Mouse (Mus musculus) liver, postnatal 0 days (tissue): ENCODE data around the gene Cd72. TPM values are rescaled to one million over a fixed set of nuclear protein-coding genes. Genes with fewer than 3 reads are reported as not detected.
A peak's percentile ranks its signal among the peaks of the same experiment; 100 is the strongest.

Source experiments
- ATAC-seq: fragments of 200-750 bp; cut with Nextera tagmentation; 2 replicates; pipeline ENCODE4 v1.8.0; 2017; ENCODE audit warnings: mild to moderate bottlenecking, moderate library complexity
- DNase-seq: peaks from one replicate; pipeline ENCODE4 v3.0.0-alpha.2; 2016
- H3K27ac ChIP-seq: fragments of 300-500 bp; sonication (generic); 2 replicates; pipeline ENCODE4 v1.5.1; 2014; ENCODE audit warnings: antibody characterized with exemption, moderate library complexity, mild to moderate bottlenecking, low read depth
- H3K27me3 ChIP-seq: fragments of 300-500 bp; sonication (generic); 2 replicates; pipeline ENCODE4 v1.6.1; 2014; ENCODE audit warnings: low read length, control low read depth, mixed read lengths; ENCODE audit not compliant: insufficient read depth
- H3K36me3 ChIP-seq: fragments of 300-500 bp; sonication (generic); replicated peaks from 2 replicates; pipeline ENCODE4 v1.6.1; 2014; ENCODE audit warnings: mild to moderate bottlenecking, control low read depth, low read length, moderate library complexity, mixed read lengths; ENCODE audit not compliant: insufficient read depth
- H3K4me1 ChIP-seq: fragments of 300-500 bp; sonication (generic); 2 replicates; pipeline ENCODE4 v1.6.1; 2014; ENCODE audit warnings: antibody characterized with exemption, mild to moderate bottlenecking, control low read depth; ENCODE audit not compliant: insufficient read depth
- H3K4me2 ChIP-seq: fragments of 300-500 bp; sonication (generic); 2 replicates; pipeline ENCODE4 v1.6.1; 2014; ENCODE audit warnings: low read depth, mild to moderate bottlenecking, low read length, moderate library complexity, mixed read lengths
- H3K4me3 ChIP-seq: fragments of 300-500 bp; sonication (generic); 2 replicates; pipeline ENCODE4 v1.5.1; 2014; ENCODE audit warnings: low read depth, low read length
- H3K9ac ChIP-seq: fragments of 300-500 bp; sonication (generic); replicated peaks from 2 replicates; pipeline ENCODE4 v1.6.1; 2014; ENCODE audit warnings: mild to moderate bottlenecking, moderate library complexity
- H3K9me3 ChIP-seq: fragments of 300-500 bp; sonication (generic); 2 replicates; pipeline ENCODE4 v1.6.1; 2016; ENCODE audit warnings: mild to moderate bottlenecking, control low read depth, low read length, mixed read lengths
- CTCF ChIP-seq: sonication (generic); IDR thresholded peaks from 2 replicates; pipeline ENCODE4 v1.5.1; 2016; ENCODE audit warnings: antibody characterized with exemption, low read depth
- EP300 ChIP-seq: IDR thresholded peaks from 2 replicates; pipeline ENCODE4 v1.6.1; 2016; ENCODE audit warnings: antibody characterized with exemption, low read depth, mild to moderate bottlenecking
- WGBS: fragments of 180-500 bp; shearing (Covaris S2); extraction: QIAGEN DNeasy Blood & Tissue Kit; methylation state at CpG from one replicate; pipeline ENCODE4 v1.1.7; 2014; ENCODE audit not compliant: insufficient replicate concordance; 5-methylcytosine and 5-hydroxymethylcytosine counted together
- polyA plus RNA-seq: library from polyadenylated mRNA; unstranded; fragments of >200 nt; fragmentation: Nextera tagmentation; extraction: Ambion mirVana; gene quantifications from 2 replicates; pipeline ENCODE4 v1.2.1, GENCODE M21; 2015

The Cd72 gene
- polyA plus RNA-seq, 1 experiment from 2014 or later: 10.4 TPM

GRCm38 (mm10) chr4:43416071-43416490, 38.3 kb downstream of the Cd72 start:
- TF ChIP-seq CTCF: no peak
- TF ChIP-seq EP300: no peak
- H3K27me3 ChIP-seq: no peaks in the 10 kb centered on the region
- peaks cover 3% of the 10 kb centered on the region for H3K36me3 ChIP-seq
- no peak for DNase-seq
- H3K4me1 ChIP-seq: peaks cover 3% of the 10 kb centered on the region; the same call in 1 of the 2 replicates
- H3K9me3 ChIP-seq: no peaks in the 10 kb centered on the region
- no peak overlapping the region for H3K27ac ChIP-seq
- H3K4me2 ChIP-seq: no peak overlapping the region
- no peak overlapping the region for H3K4me3 ChIP-seq
- ATAC-seq: no peak
- H3K9ac ChIP-seq: no peak overlapping the region
- 93% methylated on average over 20 of the region's 22 CpGs for WGBS

- no peak for TF ChIP-seq EP300
- no peak for TF ChIP-seq CTCF
- H3K4me1 ChIP-seq: peaks cover 3% of the 10 kb centered on the region; the same call in 1 of the 2 replicates
Measured at GRCm38 (mm10) chr4:43415221-43416070, 39.0 kb downstream of the Cd72 start.

GRCm38 (mm10) chr4:43414761-43415160, 39.7 kb downstream of the Cd72 start:
- 80% methylated on average over 14 of the region's 14 CpGs for WGBS

More at GRCm38 (mm10) chr4:43415221-43416070, 39.0 kb downstream of the Cd72 start:
- 86% methylated on average over 29 of the region's 29 CpGs for WGBS
- no peak for DNase-seq
- Histone ChIP-seq H3K36me3 (peaks cover 3% of the 10 kb centered on the region), H3K4me3 (no peak overlapping the region), H3K9me3 (no peaks in the 10 kb centered on the region), H3K4me2 (no peak overlapping the region), H3K27ac (no peak overlapping the region), H3K9ac (no peak overlapping the region), H3K27me3 (no peaks in the 10 kb centered on the region)
- no peak for ATAC-seq

GRCm38 (mm10) chr4:43407071-43407920, 47.1 kb downstream of the Cd72 start:
- Histone ChIP-seq H3K4me1 (peaks cover 5% of the 10 kb centered on the region; the same call in 1 of the 2 replicates), H3K9me3 (no peaks in the 10 kb centered on the region), H3K27ac (no peak overlapping the region; the same call in 1 of the 2 replicates), H3K9ac (no peak overlapping the region), H3K36me3 (no peaks in the 10 kb centered on the region), H3K4me2 (no peak overlapping the region), H3K4me3 (no peak overlapping the region), H3K27me3 (no peaks in the 10 kb centered on the region)
- DNase-seq: no peak
- TF ChIP-seq EP300: no peak
- TF ChIP-seq CTCF: no peak
- 62% methylated on average over 12 of the region's 12 CpGs for WGBS
- ATAC-seq: no peak

More at GRCm38 (mm10) chr4:43414761-43415160, 39.7 kb downstream of the Cd72 start:
- no peak overlapping the region for H3K4me3 ChIP-seq
- TF ChIP-seq CTCF (no peak), EP300 (no peak)
- DNase-seq (no peak), ATAC-seq (no peak)
- H3K9ac ChIP-seq: no peak overlapping the region
- H3K27ac ChIP-seq: no peak overlapping the region
- no peaks in the 10 kb centered on the region for H3K9me3 ChIP-seq
- H3K27me3 ChIP-seq: no peaks in the 10 kb centered on the region
- H3K4me1 ChIP-seq: peaks cover 3% of the 10 kb centered on the region; the same call in 1 of the 2 replicates
- H3K36me3 ChIP-seq: peaks cover 3% of the 10 kb centered on the region
- no peak overlapping the region for H3K4me2 ChIP-seq

GRCm38 (mm10) chr4:43406162-43406971, 48.1 kb downstream of the Cd72 start:
- no peak overlapping the region for H3K9ac ChIP-seq
- peak; percentile 61 for DNase-seq

More at GRCm38 (mm10) chr4:43406162-43406971, 48.1 kb downstream of the Cd72 start:
- 10% methylated on average over 28 of the region's 28 CpGs for WGBS
- H3K4me3 ChIP-seq: peak overlapping the region; percentile 22; the same call in 1 of the 2 replicates
- H3K9me3 ChIP-seq: no peaks in the 10 kb centered on the region
- H3K4me1 ChIP-seq: peaks cover 8% of the 10 kb centered on the region
- peak overlapping the region; percentile 49 for H3K4me2 ChIP-seq
- H3K27me3 ChIP-seq: no peaks in the 10 kb centered on the region
- H3K36me3 ChIP-seq: no peaks in the 10 kb centered on the region
- TF ChIP-seq CTCF (peak; percentile 61), EP300 (no peak)
- H3K27ac ChIP-seq: peak overlapping the region; percentile 66; the same call in 1 of the 2 replicates
- ATAC-seq: peak; percentile 78
